Mouse (Mus musculus): ENCODE results near the gene Ubxn11. TPM values are rescaled to one million over a fixed set of nuclear protein-coding genes. Genes with fewer than 3 reads are reported as not detected.
A peak's percentile ranks its signal among the peaks of the same experiment; 100 is the strongest.
"Not testable (repeated sequence)": the region's sequence is repeated elsewhere in the genome, so short reads cannot be mapped to it uniquely, and the experiment has no call there.

Gene Ubxn11
- polyA plus RNA-seq, 2 experiments: 1.4 to 2.0 TPM

- Histone ChIP-seq H3K4me1 (replicated peaks; ENCODE audit: control insufficient read depth in 2 of 2, insufficient read depth in 2 of 2, low read length in 1 of 2) (peaks cover 5 to 20% of the 10 kb centered on the region in 2 experiments), H3K27ac (no peak overlapping the region), H3K9me3 (ENCODE audit: control insufficient read depth, low read length) (no peaks in the 10 kb centered on the region), H3K4me2 (ENCODE audit: low read depth) (no peak overlapping the region), H3K4me3 (ENCODE audit: insufficient read depth in 1 of 2, low read depth in 2 of 2, low read length in 2 of 2) (no peak overlapping the region), H3K9ac (replicated peaks) (no peak overlapping the region), H3K36me3 (replicated peaks; ENCODE audit: control insufficient read depth, insufficient read depth, low read depth) (peaks cover 9% of the 10 kb centered on the region), H3K27me3 (ENCODE audit: control insufficient read depth, insufficient read depth, low read length) (no peaks in the 10 kb centered on the region)
- DNase-seq (ENCODE audit: low read depth in 3 of 3, low spot score in 3 of 3): no peak
- ATAC-seq (ENCODE audit: insufficient read depth): no peak
- TF ChIP-seq CTCF (IDR thresholded peaks at IDR 0.05; ENCODE audit: low read depth) (no peak), EP300 (IDR thresholded peaks at IDR 0.05; ENCODE audit: low read depth) (no peak)
- 53% methylated on average over 8 of the region's 8 CpGs for WGBS (ENCODE audit: insufficient replicate concordance)
Measured at GRCm38 (mm10) chr4:134132519-134133095, 30.2 kb downstream of the Ubxn11 start.

GRCm38 (mm10) chr4:134136280-134136926 lies 34.0 kb downstream of the Ubxn11 start:
- peaks cover 3% of the 10 kb centered on the region for H3K36me3 ChIP-seq (replicated peaks; ENCODE audit: control insufficient read depth, insufficient read depth, low read depth)
- DNase-seq (ENCODE audit: low read depth in 3 of 3, low spot score in 3 of 3) (no peak), ATAC-seq (ENCODE audit: insufficient read depth) (no peak)
- H3K4me1 ChIP-seq (replicated peaks; ENCODE audit: control insufficient read depth in 2 of 2, insufficient read depth in 2 of 2, low read length in 1 of 2): peaks cover 0 to 5% of the 10 kb centered on the region in 2 experiments; a peak in 1 of 4 replicates
- no peak overlapping the region for H3K4me3 ChIP-seq (ENCODE audit: insufficient read depth in 1 of 2, low read depth in 2 of 2, low read length in 2 of 2)
- 41% methylated on average over 3 of the region's 3 CpGs for WGBS (ENCODE audit: insufficient replicate concordance)
- H3K9ac ChIP-seq (replicated peaks): no peak overlapping the region
- no peaks in the 10 kb centered on the region for H3K27me3 ChIP-seq (ENCODE audit: control insufficient read depth, insufficient read depth, low read length)
- no peak overlapping the region for H3K4me2 ChIP-seq (ENCODE audit: low read depth)
- no peak overlapping the region for H3K27ac ChIP-seq
- no peaks in the 10 kb centered on the region for H3K9me3 ChIP-seq (ENCODE audit: control insufficient read depth, low read length)
- no peak for TF ChIP-seq CTCF (IDR thresholded peaks at IDR 0.05; ENCODE audit: low read depth)
- TF ChIP-seq EP300 (IDR thresholded peaks at IDR 0.05; ENCODE audit: low read depth): no peak

- H3K36me3 ChIP-seq (replicated peaks; ENCODE audit: control insufficient read depth, insufficient read depth, low read depth): no peaks in the 10 kb centered on the region; the same call in 1 of the 2 replicates
- ATAC-seq (ENCODE audit: insufficient read depth): no peak
Measured at GRCm38 (mm10) chr4:134138857-134139256, 36.5 kb downstream of the Ubxn11 start.

GRCm38 (mm10) chr4:134144297-134144696 lies 41.9 kb downstream of the Ubxn11 start:
- not testable (repeated sequence) for H3K27me3 ChIP-seq (ENCODE audit: control insufficient read depth, insufficient read depth, low read length); H3K27ac ChIP-seq; H3K4me1 ChIP-seq (replicated peaks; ENCODE audit: control insufficient read depth in 2 of 2, insufficient read depth in 2 of 2, low read length in 1 of 2); ATAC-seq (ENCODE audit: insufficient read depth); H3K4me2 ChIP-seq (ENCODE audit: low read depth); H3K9me3 ChIP-seq (ENCODE audit: control insufficient read depth, low read length); H3K9ac ChIP-seq (replicated peaks); DNase-seq (ENCODE audit: low read depth in 3 of 3, low spot score in 3 of 3); H3K4me3 ChIP-seq (ENCODE audit: insufficient read depth in 1 of 2, low read depth in 2 of 2, low read length in 2 of 2)
- WGBS (ENCODE audit: insufficient replicate concordance): 82% methylated on average over 5 of the region's 5 CpGs
- H3K36me3 ChIP-seq (replicated peaks; ENCODE audit: control insufficient read depth, insufficient read depth, low read depth): peaks cover 11% of the 10 kb centered on the region

More at GRCm38 (mm10) chr4:134138857-134139256, 36.5 kb downstream of the Ubxn11 start:
- H3K27me3 ChIP-seq (ENCODE audit: control insufficient read depth, insufficient read depth, low read length): no peaks in the 10 kb centered on the region
- no peak for DNase-seq (ENCODE audit: low read depth in 3 of 3, low spot score in 3 of 3)
- 69% methylated on average over 2 of the region's 2 CpGs for WGBS (ENCODE audit: insufficient replicate concordance)
- no peak overlapping the region for H3K4me3 ChIP-seq (ENCODE audit: insufficient read depth in 1 of 2, low read depth in 2 of 2, low read length in 2 of 2)
- H3K9ac ChIP-seq (replicated peaks): no peak overlapping the region
- no peak overlapping the region for H3K27ac ChIP-seq
- H3K9me3 ChIP-seq (ENCODE audit: control insufficient read depth, low read length): no peaks in the 10 kb centered on the region
- no peak overlapping the region for H3K4me2 ChIP-seq (ENCODE audit: low read depth)
- H3K4me1 ChIP-seq (replicated peaks; ENCODE audit: control insufficient read depth in 2 of 2, insufficient read depth in 2 of 2, low read length in 1 of 2): peaks cover 0 to 5% of the 10 kb centered on the region in 2 experiments; a peak in 1 of 4 replicates
- TF ChIP-seq EP300 (IDR thresholded peaks at IDR 0.05; ENCODE audit: low read depth) (no peak), CTCF (IDR thresholded peaks at IDR 0.05; ENCODE audit: low read depth) (peak; percentile 42)

- Histone ChIP-seq H3K4me1 (replicated peaks; ENCODE audit: control insufficient read depth in 2 of 2, insufficient read depth in 2 of 2, low read length in 1 of 2) (no peaks in the 10 kb centered on the region), H3K4me3 (ENCODE audit: insufficient read depth in 1 of 2, low read depth in 2 of 2, low read length in 2 of 2) (no peak overlapping the region), H3K4me2 (ENCODE audit: low read depth) (no peak overlapping the region), H3K27me3 (ENCODE audit: control insufficient read depth, insufficient read depth, low read length) (no peaks in the 10 kb centered on the region), H3K9ac (replicated peaks) (no peak overlapping the region), H3K36me3 (replicated peaks; ENCODE audit: control insufficient read depth, insufficient read depth, low read depth) (peaks cover 28% of the 10 kb centered on the region), H3K27ac (no peak overlapping the region), H3K9me3 (ENCODE audit: control insufficient read depth, low read length) (no peaks in the 10 kb centered on the region)
- 77% methylated on average over 4 of the region's 4 CpGs for WGBS (ENCODE audit: insufficient replicate concordance)
- no peak for ATAC-seq (ENCODE audit: insufficient read depth)
- TF ChIP-seq EP300 (IDR thresholded peaks at IDR 0.05; ENCODE audit: low read depth) (no peak), CTCF (IDR thresholded peaks at IDR 0.05; ENCODE audit: low read depth) (no peak)
- no peak for DNase-seq (ENCODE audit: low read depth in 3 of 3, low spot score in 3 of 3)
Measured at GRCm38 (mm10) chr4:134149389-134149788, 47.0 kb downstream of the Ubxn11 start.
